Mouse (Mus musculus): ENCODE data around the gene Ascl2. TPM values are rescaled to one million over a fixed set of nuclear protein-coding genes. Genes with fewer than 3 reads are reported as not detected.

The Ascl2 gene
- total RNA-seq, 1 experiment from 2014 or later: 0.27 TPM

DNA sequence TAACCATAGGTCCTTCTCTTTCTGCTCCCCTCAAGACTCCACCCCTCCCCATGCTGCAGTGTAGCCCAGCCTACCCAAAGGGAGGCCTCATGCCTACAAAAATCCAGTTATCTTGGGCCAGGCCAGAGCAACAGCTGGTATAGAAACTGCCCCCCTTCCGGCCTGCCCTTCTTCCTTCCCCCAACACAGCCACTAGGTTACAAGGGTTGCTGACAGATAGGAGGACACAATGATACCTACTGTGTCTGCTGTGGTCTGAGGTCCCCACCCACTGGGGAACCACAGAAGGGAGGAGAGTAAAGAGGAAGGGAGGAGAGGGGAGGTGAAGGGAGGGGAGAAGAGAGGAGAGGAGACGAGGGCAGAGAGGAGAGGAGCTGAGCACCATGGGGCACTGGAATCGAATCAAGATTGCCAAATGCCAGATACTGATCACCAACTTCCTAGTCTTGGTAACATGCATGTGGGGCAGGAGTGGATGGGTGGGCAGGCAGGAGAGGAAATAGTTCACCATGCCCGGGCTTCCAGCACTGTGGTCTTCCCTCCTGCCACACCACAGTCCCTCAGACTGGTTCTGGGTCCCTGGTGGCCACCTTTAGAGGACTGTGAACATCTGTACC, 35.8 kb upstream of the Ascl2 start, which contains the start of gene Tspan32:
Gene Tspan32 (plus strand): TSS at position 320 of the 617 bp plus-strand sequence.
- peak; percentile 64 for ATAC-seq (replicated peaks; ENCODE audit: low read depth, poor library complexity, severe bottlenecking)

DNA sequence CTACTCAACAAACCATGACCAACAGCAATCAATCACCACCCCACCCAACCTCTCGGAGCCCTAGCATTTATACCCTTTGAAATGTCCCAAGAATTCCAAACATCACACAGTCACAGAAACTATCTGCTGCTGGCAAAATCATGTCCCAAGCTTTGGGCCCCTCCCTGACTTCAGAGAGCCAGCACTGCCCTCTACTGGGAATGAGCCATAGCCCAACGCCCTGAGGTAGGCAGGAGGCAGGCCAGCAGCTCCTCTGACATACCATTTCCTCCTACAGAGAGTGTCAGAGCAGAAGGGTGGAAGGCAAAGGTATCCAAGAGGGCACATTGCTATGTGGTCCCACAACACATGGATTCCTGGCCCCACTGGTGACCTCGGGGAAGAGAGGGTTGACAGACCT, 33.6 kb upstream of the Ascl2 start:
- no peak for ATAC-seq (replicated peaks; ENCODE audit: low read depth, poor library complexity, severe bottlenecking)

DNA sequence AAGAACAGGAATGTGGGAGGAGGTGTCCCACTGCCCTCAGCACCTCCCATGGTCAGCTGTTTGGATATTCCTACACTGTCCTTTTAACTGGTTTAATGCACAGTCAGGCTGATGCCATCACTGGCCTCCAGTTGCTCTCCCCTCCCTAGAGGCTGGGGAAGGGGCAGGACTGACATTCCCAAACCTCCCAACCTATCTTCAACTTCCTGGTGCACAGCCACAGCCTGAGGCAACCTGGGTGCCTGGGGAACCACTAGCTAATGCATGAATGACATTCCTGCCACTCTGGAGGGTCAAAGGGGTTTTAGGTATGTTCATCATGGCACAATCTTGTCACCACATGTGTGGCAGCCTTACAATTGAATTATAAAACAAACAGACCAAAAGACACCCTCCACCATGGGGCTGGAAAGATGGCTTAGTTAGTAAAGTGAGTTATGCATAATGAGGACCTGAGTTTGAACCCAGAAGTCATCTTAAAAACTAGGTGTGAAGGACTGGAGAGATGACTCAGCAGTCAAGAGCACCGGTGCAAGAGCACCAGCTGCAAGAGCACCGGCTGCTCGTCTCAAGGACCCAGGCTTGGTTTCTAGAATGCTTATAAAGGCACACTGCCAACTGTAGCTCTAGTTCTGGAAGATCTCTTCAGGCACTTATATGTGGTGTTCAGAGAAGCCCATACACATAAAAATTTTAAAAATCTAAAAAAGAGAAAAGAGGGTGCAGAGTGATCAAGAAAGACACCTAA, 28.5 kb upstream of the Ascl2 start:
- no peak for ATAC-seq (replicated peaks; ENCODE audit: low read depth, poor library complexity, severe bottlenecking)

DNA sequence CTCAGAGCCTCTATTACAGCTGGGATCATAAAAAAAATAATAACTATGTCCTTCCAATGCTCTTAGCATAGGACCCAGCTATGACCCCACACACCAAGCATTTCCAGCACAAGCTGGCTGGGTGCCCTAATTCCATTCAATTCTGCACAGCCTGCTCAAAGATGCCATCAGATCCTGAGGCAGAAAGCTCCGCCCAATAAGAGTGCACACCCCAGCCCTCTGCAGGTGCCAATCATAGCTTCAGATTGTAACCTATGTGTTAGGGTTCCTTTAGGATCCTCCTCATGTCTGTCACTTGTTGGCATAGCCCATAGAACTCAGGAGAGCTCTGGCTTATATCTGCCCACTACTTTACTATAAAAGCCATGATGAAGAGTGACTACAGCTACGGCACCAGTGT, 27.9 kb upstream of the Ascl2 start:
- ATAC-seq (replicated peaks; ENCODE audit: low read depth, poor library complexity, severe bottlenecking): no peak

DNA sequence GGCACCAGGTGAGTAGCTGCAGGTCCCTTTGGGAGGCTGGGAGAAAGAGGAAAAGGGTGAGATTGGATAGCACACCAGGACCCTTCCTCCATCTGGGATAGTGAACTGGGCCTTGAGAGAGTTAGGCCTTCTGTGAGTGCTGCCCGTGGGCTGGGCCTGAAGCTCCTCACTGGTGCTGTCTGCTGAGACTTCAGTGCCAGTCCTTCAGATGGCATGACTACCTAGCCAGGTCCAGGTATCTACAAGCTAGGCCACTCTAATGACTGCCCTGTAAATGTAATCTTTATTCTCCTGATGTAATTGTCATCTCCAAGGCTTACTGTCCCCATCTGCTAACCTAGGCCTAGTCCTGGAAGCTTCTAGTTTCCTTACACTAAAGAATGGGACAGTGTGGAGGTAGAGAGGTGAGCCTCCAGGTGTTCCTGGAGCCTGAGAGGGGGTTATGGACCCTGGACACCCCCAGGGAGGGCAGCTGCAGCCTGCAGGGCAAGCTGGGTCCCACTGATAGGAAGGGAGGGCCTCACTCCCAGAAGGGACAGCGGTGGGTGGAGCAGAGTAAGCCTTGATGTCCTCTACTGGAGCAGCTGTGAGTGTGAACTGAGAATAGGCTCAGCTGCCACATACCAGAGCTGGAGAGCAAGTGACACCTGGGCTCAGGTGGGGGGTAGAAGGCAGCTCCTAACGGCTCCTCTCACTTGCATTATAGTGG, 26.7 kb upstream of the Ascl2 start:
- no peak for ATAC-seq (replicated peaks; ENCODE audit: low read depth, poor library complexity, severe bottlenecking)

DNA sequence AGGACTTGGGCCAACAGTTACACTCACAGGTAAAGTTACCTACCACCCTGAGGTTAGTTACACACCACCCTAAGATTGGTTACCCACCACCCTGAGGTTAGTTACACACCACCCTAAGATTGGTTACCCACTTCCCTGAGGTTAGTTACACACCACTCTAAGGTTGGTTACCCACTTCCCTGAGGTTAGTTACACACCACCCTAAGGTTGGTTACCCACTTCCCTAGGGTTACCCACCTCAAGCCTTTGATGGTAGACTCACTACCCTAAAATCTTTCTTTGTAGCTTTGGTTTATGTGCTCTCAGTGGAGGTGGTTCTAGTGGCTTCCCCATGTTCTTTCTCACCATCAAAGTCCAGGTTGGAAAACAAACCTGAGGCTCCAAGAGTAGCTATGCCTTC, 25.9 kb upstream of the Ascl2 start:
- ATAC-seq (replicated peaks; ENCODE audit: low read depth, poor library complexity, severe bottlenecking): peak; percentile 47

DNA sequence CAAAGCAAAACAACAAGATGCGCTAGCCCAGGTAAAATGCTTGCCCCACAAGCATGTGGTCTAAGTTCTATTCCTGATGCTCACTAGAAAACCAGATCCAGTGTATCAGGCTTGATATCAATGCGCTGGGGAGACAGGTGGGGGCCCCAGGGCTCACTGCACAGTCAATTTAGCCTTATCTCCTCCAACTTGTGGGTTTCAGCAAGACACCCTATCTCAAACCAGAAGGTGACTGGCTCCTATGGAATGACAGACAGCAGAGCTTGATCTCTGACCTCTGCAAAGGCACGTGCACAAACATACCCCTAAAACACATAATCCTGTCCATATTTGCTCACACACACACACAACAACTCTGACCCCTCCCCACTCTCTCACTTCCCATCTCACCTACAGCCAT, 18.7 kb upstream of the Ascl2 start:
- ATAC-seq (replicated peaks; ENCODE audit: low read depth, poor library complexity, severe bottlenecking): no peak

DNA sequence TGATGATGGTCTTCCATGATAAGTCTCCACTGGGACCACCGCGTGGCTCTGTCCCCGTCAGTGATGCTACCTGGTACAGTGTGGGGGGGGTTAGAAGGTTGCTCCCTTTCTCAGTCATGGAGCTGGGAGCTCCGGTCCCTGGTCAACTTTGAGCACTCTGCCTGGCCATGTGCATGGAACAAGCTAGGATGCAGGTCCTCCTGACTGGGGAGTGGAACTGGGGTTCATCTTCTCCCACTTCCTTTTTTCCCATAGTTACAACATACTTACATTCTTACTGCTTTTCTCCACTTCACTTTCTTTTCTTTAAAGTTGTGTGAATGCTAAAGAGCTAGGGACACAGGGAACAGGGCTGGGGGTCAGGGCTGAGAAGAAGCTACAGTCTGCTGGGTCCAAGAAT, 16.1 kb upstream of the Ascl2 start:
- ATAC-seq (replicated peaks; ENCODE audit: low read depth, poor library complexity, severe bottlenecking): no peak

DNA sequence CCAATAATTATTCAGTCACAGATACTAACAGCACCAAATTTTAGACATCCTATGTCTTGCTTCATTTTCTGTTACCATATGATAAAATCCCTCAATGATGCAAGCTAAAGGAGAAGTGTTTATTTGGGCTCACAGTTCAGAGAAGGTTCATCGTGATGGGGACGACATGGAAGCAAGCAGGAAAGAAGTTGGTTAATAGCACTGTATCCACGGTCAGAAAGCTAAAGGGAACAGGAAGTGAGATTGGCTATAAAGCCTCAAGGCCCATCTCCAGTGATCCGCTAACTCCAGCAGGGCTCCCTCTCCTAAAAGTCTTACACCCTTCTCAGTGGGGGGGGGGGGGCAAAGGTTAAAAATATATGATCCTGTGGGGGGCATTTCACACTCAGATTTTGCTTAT, 12.8 kb upstream of the Ascl2 start:
- ATAC-seq (replicated peaks; ENCODE audit: low read depth, poor library complexity, severe bottlenecking): no peak

DNA sequence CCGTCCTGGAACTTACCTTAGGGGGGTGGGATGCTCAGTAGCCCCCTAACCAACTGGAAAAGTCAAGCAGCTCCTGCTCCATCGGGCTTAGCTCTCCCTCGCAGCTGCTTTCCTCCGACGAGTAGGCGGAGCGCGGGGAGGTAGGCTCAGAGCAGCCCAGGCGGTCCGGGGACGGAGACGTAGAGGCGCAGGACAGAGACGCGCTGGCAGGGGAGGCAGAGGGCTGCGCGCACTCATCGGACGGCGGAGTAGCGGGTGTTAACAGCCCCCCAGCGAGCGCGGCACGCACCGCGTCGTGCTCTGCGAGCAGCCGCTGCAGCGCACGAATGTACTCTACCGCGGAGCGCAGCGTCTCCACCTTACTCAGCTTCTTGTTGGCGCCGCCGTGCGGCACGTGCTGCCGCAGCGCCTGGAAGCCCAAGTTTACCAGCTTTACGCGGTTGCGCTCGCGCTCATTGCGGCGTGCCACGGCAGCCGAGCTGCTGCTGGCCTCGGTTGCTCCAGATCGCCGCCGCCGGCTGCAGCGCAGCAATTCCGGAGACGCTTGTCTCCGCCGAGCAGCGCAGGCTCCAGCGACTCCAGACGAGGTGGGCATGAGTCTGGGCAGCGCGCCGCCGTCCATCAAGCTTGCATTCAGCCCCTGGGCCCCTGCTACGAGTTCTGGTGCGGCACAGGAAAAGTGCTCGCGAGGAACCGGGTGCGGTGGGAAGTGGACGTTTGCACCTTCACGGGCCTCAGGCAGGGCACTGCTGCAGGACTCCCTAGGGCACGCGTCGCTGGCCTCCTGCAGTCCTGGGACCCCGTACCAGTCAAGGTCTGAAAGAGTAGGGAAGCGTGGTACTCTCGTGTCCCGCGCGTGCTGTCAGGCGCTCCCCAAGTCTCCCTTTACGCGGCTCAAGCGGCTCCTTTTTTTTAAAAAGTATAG, 918 bp downstream of the Ascl2 start:
- peak; percentile 39; the same call in 1 of the 2 replicates for ATAC-seq (replicated peaks; ENCODE audit: low read depth, poor library complexity, severe bottlenecking)

DNA sequence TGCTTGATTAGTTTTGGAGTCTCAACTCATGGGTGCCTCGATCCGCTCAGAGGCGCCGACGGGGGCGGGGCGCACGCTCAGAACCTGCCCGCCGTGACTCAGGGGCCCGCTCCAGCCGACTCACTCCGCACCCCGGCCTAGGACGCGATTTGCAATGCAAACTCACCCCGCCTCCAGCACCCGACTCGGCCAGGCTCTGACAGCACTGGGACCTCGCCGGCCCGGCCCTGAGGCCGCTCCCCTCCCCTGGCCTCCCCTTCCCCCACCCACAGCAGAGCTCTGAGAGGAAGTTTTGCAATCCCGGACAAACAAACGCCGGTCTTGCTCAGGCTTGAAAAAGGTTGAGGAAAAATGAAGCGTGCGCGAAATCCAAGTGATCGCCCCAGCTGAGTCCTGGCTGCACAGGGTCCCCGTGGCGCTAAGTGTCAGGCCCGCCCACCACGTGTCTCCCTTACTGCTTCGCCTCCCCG, 1.6 kb downstream of the Ascl2 start:
- ATAC-seq (replicated peaks; ENCODE audit: low read depth, poor library complexity, severe bottlenecking): peak; percentile 59

DNA sequence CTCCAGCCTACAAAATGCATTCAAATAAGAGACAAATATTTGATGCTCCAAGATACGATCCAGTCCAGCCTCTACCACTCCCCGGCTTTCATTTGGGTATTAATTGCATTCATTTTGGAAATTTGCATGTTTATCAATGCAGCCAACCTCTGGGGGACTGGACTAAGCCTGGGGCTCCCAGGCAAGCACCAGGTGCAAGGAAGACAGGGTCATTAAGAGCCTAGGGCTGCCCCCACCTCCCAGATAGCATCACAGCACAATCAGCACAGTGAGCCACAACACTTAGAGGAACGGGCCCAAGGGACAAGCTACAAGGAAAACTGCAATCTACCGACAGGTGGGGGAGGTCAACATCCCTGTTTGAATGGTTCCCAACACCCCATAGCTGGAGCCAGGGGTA, 9.3 kb downstream of the Ascl2 start:
- no peak for ATAC-seq (replicated peaks; ENCODE audit: low read depth, poor library complexity, severe bottlenecking)

DNA sequence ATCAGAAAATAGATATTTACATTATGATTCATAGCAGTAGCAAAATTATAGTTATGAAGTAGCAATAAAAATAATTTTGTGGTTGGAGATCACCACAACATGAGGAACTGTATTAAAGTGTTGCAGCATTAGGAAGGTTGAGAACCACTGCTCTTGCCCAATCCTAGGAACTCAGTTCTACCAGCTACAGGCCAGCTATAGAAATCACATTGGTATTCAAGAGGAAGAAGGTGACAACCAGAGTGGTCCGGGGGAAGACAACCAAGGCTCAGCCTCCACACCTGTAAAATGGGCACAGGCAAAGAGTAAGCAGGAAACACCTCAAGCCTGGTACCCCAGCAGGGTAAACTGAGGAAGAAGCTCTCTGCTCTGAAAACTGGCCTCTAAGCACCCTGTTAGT, 10.2 kb downstream of the Ascl2 start:
- ATAC-seq (replicated peaks; ENCODE audit: low read depth, poor library complexity, severe bottlenecking): peak; percentile 57; the same call in 1 of the 2 replicates

DNA sequence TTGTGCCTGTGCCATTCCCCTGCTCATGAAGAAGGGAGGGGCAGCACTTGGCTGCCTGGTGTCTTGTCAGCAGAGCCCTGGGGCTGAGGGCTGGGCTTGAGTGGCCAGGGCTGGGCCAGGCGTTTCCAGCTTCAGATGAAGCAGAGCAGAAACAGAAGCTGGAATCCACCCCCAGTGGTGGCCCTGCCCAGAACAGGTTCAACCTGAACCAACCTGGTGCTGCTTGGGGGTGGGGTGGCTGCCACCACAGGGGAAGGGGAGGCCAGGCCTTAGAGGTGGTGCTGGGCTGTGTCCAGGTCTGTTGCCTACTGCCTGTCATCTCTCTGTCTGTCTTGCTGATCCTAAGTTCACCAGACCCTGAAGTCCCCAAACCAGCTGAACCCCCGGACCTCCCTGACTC, 13.0 kb downstream of the Ascl2 start:
- ATAC-seq (replicated peaks; ENCODE audit: low read depth, poor library complexity, severe bottlenecking): no peak

DNA sequence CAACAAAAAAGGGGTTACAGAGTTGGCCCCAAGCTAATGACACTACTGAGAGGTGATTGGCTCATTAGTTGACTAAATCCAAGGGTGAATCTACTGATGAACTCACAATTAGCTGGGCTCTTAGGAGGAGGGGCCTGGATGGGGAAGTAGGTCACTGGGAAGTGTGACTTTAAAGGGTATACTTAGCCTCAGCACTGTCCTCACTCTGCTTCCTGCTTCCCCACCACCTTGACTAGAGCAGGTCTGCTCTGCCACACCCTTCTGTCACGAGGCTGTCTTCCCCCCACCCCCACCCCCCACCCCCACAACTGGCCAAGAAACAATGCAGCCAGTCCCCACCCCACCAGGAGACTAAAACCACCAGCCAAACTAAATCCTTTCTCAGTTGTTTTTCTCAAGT, 19.5 kb downstream of the Ascl2 start:
- ATAC-seq (replicated peaks; ENCODE audit: low read depth, poor library complexity, severe bottlenecking): peak; percentile 60; the same call in 1 of the 2 replicates

DNA sequence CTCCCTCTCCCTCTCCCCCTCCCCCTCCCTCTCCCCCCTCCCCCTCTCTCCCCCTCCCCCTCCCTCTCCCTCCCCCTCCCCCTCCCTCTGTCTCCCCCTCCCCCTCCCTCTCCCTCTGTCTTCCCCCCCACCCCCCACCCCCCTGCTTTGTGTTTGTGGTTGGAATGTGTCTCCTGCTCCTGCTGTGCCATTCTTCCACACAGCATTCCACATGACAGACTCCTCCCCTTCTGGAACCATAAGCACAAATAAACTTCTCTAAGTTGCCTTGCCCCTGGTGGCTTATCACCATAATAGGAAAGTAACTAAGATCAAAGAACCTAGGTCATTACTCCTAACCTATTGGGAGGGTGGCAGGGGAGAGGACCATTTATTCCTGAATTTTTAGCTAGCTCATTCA, 31.4 kb downstream of the Ascl2 start:
- no peak for ATAC-seq (replicated peaks; ENCODE audit: low read depth, poor library complexity, severe bottlenecking)

DNA sequence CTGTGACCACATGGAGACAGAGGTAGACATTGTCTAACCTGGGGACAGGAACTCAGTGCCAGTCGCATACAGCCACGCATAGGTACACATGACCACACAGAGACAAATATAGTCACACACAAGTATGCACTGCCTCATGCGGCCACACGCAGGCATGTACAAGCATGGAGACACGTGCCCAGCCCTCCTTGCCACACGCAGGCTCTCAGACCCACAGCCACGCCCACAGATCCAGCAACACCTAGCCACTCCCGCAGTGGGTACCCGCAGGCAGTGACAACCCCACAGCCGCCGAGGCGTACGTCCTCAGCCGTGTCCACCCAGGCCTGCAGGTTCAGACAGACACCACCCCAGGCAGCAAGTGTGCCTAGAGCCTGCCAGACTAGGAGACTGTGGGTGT, 33.4 kb downstream of the Ascl2 start:
- no peak for ATAC-seq (replicated peaks; ENCODE audit: low read depth, poor library complexity, severe bottlenecking)

DNA sequence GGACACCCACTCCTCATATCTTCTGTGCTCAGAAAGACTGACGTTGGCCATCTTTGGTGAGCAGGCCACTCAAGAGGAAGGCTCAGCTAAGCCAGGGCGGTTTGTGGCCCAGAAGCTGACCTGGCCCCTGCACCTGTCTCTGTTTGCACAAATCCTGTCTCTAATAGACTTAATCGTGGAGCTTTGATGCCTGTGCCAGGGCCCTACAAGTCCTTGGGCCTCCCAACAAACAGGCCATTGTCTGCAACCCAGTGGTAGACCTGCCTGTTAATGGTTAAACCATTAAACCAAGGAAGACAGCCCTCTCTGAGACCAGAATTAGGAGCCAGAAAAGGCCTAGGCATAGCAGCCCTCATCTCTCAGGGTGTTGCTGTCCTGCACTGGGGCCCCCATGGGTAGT, 36.6 kb downstream of the Ascl2 start:
- ATAC-seq (replicated peaks; ENCODE audit: low read depth, poor library complexity, severe bottlenecking): no peak

DNA sequence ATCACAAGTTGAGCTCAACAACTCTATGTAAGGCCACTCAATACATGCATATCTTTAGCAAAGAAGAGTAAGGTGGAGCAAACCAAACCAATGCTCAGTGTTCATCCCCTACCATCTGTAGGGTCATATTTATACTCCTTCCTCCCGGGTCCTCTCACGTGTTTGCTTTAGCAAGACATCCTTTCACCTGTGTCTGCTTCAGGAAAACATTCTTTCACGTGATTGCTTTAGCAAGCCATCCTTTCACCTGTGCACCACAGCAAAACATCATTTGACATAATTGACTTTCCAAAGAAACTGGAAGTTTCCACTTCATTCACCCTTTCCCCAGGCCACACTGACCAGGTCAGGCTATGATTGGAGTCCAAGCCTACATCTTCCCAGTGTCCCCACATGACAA, 38.0 kb downstream of the Ascl2 start, which contains the start of gene Th:
Gene Th (minus strand): TSS at position 101 of the 400 bp plus-strand sequence.
- no peak for ATAC-seq (replicated peaks; ENCODE audit: low read depth, poor library complexity, severe bottlenecking)

DNA sequence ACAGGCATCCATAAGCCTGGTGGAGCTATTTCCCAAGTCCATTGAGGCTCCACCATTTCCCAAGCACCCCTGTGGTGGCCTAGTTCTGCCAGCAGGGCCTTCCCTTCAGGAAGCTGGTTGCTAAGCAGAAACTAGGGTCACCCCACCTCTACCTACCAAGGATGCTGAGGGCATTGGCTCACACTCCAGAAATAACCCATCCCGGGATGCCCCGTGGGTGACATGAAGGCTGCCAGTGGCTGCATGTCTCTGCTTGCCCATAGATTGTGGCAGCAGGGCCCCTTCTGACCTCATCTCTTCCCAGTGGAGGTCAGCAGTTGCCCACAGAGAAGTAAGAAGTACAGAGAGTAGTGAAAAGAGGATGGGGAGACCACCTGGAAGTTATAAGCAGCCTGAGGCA, 39.5 kb downstream of the Ascl2 start:
- ATAC-seq (replicated peaks; ENCODE audit: low read depth, poor library complexity, severe bottlenecking): no peak
